Mouse (Mus musculus): ENCODE results near the gene Mt3. TPM values are rescaled to one million over a fixed set of nuclear protein-coding genes. Genes with fewer than 3 reads are reported as not detected.
"Not testable (repeated sequence)": the region's sequence is repeated elsewhere in the genome, so short reads cannot be mapped to it uniquely, and the experiment has no call there.

Gene Mt3
- polyA plus RNA-seq (2012; rRNA removed), result 1,770 and 2,382 TPM in 2 replicates

- DNase-seq (ENCODE audit: extremely low spot score in 1 of 2, low spot score in 1 of 2), result peak; percentile 68 to 88
These were observed at the start of gene Mt3 for GRCm38 (mm10) chr8:94152513-94153300. Gene Mt3, plus strand, starts transcription at chr8:94152607.

- peak; percentile 42 to 82 for DNase-seq (ENCODE audit: extremely low spot score in 1 of 2, low spot score in 1 of 2)
These were observed 48.3 kb upstream of the Mt3 start for GRCm38 (mm10) chr8:94104146-94104545.

GRCm38 (mm10) chr8:94107871-94108270 is 44.5 kb upstream of the Mt3 start:
- no peak for DNase-seq (ENCODE audit: extremely low spot score in 1 of 2, low spot score in 1 of 2)

GRCm38 (mm10) chr8:94109396-94109795 is 43.0 kb upstream of the Mt3 start:
- DNase-seq (ENCODE audit: extremely low spot score in 1 of 2, low spot score in 1 of 2), result no peak

- no peak for DNase-seq (ENCODE audit: extremely low spot score in 1 of 2, low spot score in 1 of 2)
These were observed 42.6 kb upstream of the Mt3 start for GRCm38 (mm10) chr8:94109835-94110234.

GRCm38 (mm10) chr8:94110526-94111177 is 41.8 kb upstream of the Mt3 start:
- peak in 1 of 2 experiments; percentile 42 for DNase-seq (ENCODE audit: extremely low spot score in 1 of 2, low spot score in 1 of 2)

GRCm38 (mm10) chr8:94113435-94113834 is 39.0 kb upstream of the Mt3 start:
- DNase-seq (ENCODE audit: extremely low spot score in 1 of 2, low spot score in 1 of 2), result no peak

GRCm38 (mm10) chr8:94113972-94114371 is 38.4 kb upstream of the Mt3 start:
- DNase-seq (ENCODE audit: extremely low spot score in 1 of 2, low spot score in 1 of 2), result no peak

- peak; percentile 51 to 62 for DNase-seq (ENCODE audit: extremely low spot score in 1 of 2, low spot score in 1 of 2)
These were observed 33.5 kb upstream of the Mt3 start for GRCm38 (mm10) chr8:94118776-94119430.

- DNase-seq (ENCODE audit: extremely low spot score in 1 of 2, low spot score in 1 of 2), result no peak
These were observed 30.8 kb upstream of the Mt3 start for GRCm38 (mm10) chr8:94121625-94122024.

- no peak for DNase-seq (ENCODE audit: extremely low spot score in 1 of 2, low spot score in 1 of 2)
These were observed 29.5 kb upstream of the Mt3 start for GRCm38 (mm10) chr8:94122711-94123468.

- no peak for DNase-seq (ENCODE audit: extremely low spot score in 1 of 2, low spot score in 1 of 2)
These were observed 24.7 kb upstream of the Mt3 start for GRCm38 (mm10) chr8:94127711-94128110.

GRCm38 (mm10) chr8:94129133-94129789 is 23.1 kb upstream of the Mt3 start:
- DNase-seq (ENCODE audit: extremely low spot score in 1 of 2, low spot score in 1 of 2), result no peak

GRCm38 (mm10) chr8:94130126-94130525 is 22.3 kb upstream of the Mt3 start:
- no peak for DNase-seq (ENCODE audit: extremely low spot score in 1 of 2, low spot score in 1 of 2)

- no peak for DNase-seq (ENCODE audit: extremely low spot score in 1 of 2, low spot score in 1 of 2)
These were observed 20.3 kb upstream of the Mt3 start for GRCm38 (mm10) chr8:94132096-94132495.

- DNase-seq (ENCODE audit: extremely low spot score in 1 of 2, low spot score in 1 of 2), result not testable (repeated sequence)
These were observed 17.8 kb upstream of the Mt3 start for GRCm38 (mm10) chr8:94134601-94135000.

- no peak for DNase-seq (ENCODE audit: extremely low spot score in 1 of 2, low spot score in 1 of 2)
These were observed 16.9 kb upstream of the Mt3 start for GRCm38 (mm10) chr8:94135556-94135955.

- no peak for DNase-seq (ENCODE audit: extremely low spot score in 1 of 2, low spot score in 1 of 2)
These were observed 16.2 kb upstream of the Mt3 start for GRCm38 (mm10) chr8:94136192-94136591.

- no peak for DNase-seq (ENCODE audit: extremely low spot score in 1 of 2, low spot score in 1 of 2)
These were observed 15.5 kb upstream of the Mt3 start, which contains the start of gene Mt4 for GRCm38 (mm10) chr8:94136933-94137332. Gene Mt4, plus strand, starts transcription at chr8:94137197.

GRCm38 (mm10) chr8:94140266-94140795 is 12.1 kb upstream of the Mt3 start:
- no peak for DNase-seq (ENCODE audit: extremely low spot score in 1 of 2, low spot score in 1 of 2)

Measured in frontal cortex, adult 2 months (tissue).